Mouse (Mus musculus) ES-E14 (cell line): ENCODE measurements at regions not wholly inside any gene's neighbourhood (a gene's known extent, or its start where the extent isn't known, plus 50 kb on each side); places are given as distances from the start of the nearest gene placed in this dataset.
A peak's percentile ranks its signal among the peaks of the same experiment; 100 is the strongest.

Experiments
- DNase-seq: peaks from one replicate; pipeline ENCODE4 v3.0.0-alpha.2; 2013; ENCODE audit warnings: low read depth, low spot score
- H3K27ac ChIP-seq: 2 replicates; pipeline ENCODE4 v1.5.1; 2012; ENCODE audit warnings: low read depth, mild to moderate bottlenecking, low read length, moderate library complexity, mixed read lengths; ENCODE audit not compliant: poor library complexity, insufficient read depth, severe bottlenecking
- H3K36me3 ChIP-seq: 2 replicates; pipeline ENCODE4 v1.6.1; 2012; ENCODE audit warnings: mild to moderate bottlenecking, low read length, moderate library complexity, mixed read lengths; ENCODE audit not compliant: control insufficient read depth, poor library complexity, insufficient read depth, severe bottlenecking
- H3K4me1 ChIP-seq, 2 experiments: fragments of 150-350 bp in 1 of 2; sonication (generic) in 1 of 2; 2 replicates each; pipeline ENCODE4 v1.6.1; 2012; ENCODE audit warnings: low read length in 2 of 2, mild to moderate bottlenecking in 1 of 2, mixed read lengths in 1 of 2; ENCODE audit not compliant: control insufficient read depth in 2 of 2, insufficient read depth in 2 of 2, poor library complexity in 1 of 2
- H3K4me3 ChIP-seq, 2 experiments: fragments of 150-350 bp in 1 of 2; sonication (generic) in 1 of 2; 2 replicates each; pipeline ENCODE4 v1.5.1; 2012; ENCODE audit warnings: low read length in 2 of 2, low read depth in 1 of 2, mild to moderate bottlenecking in 1 of 2, mixed read lengths in 1 of 2; ENCODE audit not compliant: insufficient read depth in 1 of 2, poor library complexity in 1 of 2, severe bottlenecking in 1 of 2
- H3K9ac ChIP-seq: 2 replicates; pipeline ENCODE4 v1.6.1; 2012; ENCODE audit warnings: low read depth, mild to moderate bottlenecking, low read length, mixed read lengths; ENCODE audit not compliant: poor library complexity, insufficient read depth, severe bottlenecking
- H3K9me3 ChIP-seq: fragments of 150-350 bp; sonication (generic); 2 replicates; pipeline ENCODE4 v1.6.1; 2012; ENCODE audit warnings: low read depth, mild to moderate bottlenecking, low read length; ENCODE audit not compliant: control insufficient read depth, insufficient read depth
- CHD2 ChIP-seq: IDR thresholded peaks from 2 replicates; pipeline ENCODE4 v1.6.1; 2014; ENCODE audit warnings: mild to moderate bottlenecking, low read depth, low read length, inconsistent platforms
- HCFC1 ChIP-seq: IDR thresholded peaks from 2 replicates; pipeline ENCODE4 v1.6.1; 2012; ENCODE audit warnings: low read length, inconsistent platforms, borderline replicate concordance; ENCODE audit not compliant: insufficient read depth
- MAFK ChIP-seq: IDR thresholded peaks from 2 replicates; pipeline ENCODE4 v1.6.1; 2014; ENCODE audit warnings: mild to moderate bottlenecking, low read depth, low read length, inconsistent platforms; ENCODE audit not compliant: insufficient read depth
- ZC3H11A ChIP-seq: IDR thresholded peaks from 2 replicates; pipeline ENCODE4 v1.6.1; 2012; ENCODE audit warnings: low read depth, mild to moderate bottlenecking, inconsistent platforms, low read length, borderline replicate concordance
- ZNF384 ChIP-seq: IDR thresholded peaks from 2 replicates; pipeline ENCODE4 v1.6.1; 2012; ENCODE audit warnings: low read depth, low read length, inconsistent platforms
- in situ Hi-C, 2 experiments: fragments of 600-800 bp; cut with MboI; formaldehyde crosslinking; loops; one replicate each; pipeline ENCODE4 v1.15.1; 2025; ENCODE audit warnings: low sequenced_read_pairs in 2 of 2, inconsistent platforms in 1 of 2; ENCODE audit not compliant: unreplicated experiment in 2 of 2

DNA sequence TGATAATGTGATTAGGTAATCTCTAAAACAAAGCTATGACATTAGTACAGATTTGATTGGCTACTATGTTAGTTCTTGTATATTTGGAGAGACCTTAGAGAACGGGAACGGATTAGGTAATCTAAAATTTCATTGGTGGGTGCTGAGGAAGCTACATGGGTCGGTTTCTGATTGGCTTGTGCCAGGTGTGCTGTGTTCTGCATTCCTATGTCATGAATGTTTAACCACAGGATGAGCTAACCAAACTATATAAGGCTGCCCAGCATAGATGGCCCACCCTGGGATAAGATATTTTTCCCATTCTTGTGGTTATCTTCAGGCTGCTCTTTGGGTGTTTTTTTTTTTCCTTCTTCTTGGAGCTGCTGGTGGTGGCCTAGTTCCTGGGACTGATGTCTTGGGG is 91.4 kb downstream of the Nabp1 start:
- no peak for TF ChIP-seq CHD2
- no peak for TF ChIP-seq MAFK
- TF ChIP-seq ZNF384: no peak
- TF ChIP-seq ZC3H11A: no peak
- no peak for TF ChIP-seq HCFC1
- Histone ChIP-seq H3K4me1 (no peaks in the 10 kb centered on the region), H3K9me3 (no peaks in the 10 kb centered on the region), H3K36me3 (no peaks in the 10 kb centered on the region), H3K27ac (no peak overlapping the region), H3K9ac (no peak overlapping the region), H3K4me3 (no peak overlapping the region)
- in situ Hi-C loops: no loop called here
- DNase-seq: no peak

DNA sequence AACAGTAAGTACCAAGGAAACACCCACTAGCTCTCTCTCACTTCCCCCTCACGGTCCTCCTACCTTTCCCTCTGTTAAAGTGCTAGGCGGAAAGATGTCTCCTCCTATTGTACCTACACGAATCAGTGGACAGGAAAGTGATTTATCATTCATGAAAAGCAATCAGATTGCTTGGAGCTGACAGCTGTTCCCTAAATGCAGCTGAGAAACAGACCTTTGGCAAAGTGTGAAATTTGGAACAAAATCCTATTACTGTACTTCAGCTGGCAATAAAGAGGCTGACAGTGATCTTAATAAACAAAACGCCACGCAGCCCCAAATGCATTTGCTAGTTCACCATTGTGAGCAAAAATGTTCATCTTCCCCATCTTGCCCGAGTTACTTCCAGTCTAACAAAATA is 94.2 kb downstream of the Nabp1 start:
- Histone ChIP-seq H3K4me1 (no peaks in the 10 kb centered on the region), H3K27ac (no peak overlapping the region), H3K9me3 (no peaks in the 10 kb centered on the region), H3K4me3 (no peak overlapping the region), H3K36me3 (no peaks in the 10 kb centered on the region), H3K9ac (no peak overlapping the region)
- in situ Hi-C loops: no loop called here
- no peak for TF ChIP-seq CHD2
- DNase-seq: no peak

DNA sequence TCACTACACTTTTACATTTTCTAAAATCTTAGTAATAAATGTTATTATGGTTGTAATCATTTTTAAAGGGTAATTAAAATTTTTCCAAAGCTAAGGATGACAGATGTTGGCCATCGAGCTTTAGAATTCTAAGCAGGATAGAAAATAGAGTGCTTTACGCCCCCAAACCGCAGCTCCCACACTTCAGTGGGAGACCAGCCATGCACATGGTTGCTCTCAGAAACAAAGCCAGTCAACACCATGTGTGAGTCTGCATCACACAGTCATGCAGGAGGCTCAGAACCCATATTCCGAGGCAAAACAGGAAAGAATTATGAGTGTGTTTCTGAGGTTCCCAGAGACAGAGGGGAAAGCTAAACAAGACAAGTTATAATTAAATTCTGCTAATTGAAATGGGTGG is 91.3 kb downstream of the Cavin2 start:
- in situ Hi-C loops: no loop called here
- Histone ChIP-seq H3K4me1 (no peaks in the 10 kb centered on the region), H3K9ac (no peak overlapping the region), H3K27ac (no peak overlapping the region), H3K36me3 (no peaks in the 10 kb centered on the region), H3K9me3 (no peaks in the 10 kb centered on the region), H3K4me3 (no peak overlapping the region)
- TF ChIP-seq CHD2 (no peak), ZNF384 (no peak)
- DNase-seq: no peak

DNA sequence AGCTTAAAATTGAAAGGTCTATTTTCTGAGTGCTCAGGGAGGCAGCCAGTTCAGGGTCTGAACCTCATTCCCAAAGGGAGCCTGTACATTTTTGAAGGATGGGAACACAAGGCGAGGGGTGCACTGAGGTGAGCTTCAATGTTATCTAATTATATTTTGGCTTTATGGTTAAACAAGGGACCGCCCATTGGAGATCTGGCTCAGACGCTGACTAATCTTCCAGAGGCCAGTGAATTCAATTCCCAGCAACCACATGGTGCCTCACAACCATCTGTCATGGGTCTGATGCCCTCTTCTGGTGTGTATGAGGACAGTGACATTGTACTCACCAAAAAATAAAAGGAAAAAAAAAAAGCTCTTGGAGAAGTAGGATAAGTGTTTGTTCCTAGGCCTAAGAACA is 78.7 kb downstream of the Cavin2 start:
- Histone ChIP-seq H3K4me1 (no peaks in the 10 kb centered on the region; a peak in 1 of 4 replicates), H3K4me3 (no peak overlapping the region), H3K9me3 (no peaks in the 10 kb centered on the region), H3K27ac (no peak overlapping the region), H3K9ac (no peak overlapping the region), H3K36me3 (no peaks in the 10 kb centered on the region)
- 0 out of 2 replicates have a peak, but pooled peaks have one; percentile 5 for TF ChIP-seq ZNF384
- no peak for TF ChIP-seq MAFK
- in situ Hi-C loops: no loop called here
- no peak for DNase-seq

DNA sequence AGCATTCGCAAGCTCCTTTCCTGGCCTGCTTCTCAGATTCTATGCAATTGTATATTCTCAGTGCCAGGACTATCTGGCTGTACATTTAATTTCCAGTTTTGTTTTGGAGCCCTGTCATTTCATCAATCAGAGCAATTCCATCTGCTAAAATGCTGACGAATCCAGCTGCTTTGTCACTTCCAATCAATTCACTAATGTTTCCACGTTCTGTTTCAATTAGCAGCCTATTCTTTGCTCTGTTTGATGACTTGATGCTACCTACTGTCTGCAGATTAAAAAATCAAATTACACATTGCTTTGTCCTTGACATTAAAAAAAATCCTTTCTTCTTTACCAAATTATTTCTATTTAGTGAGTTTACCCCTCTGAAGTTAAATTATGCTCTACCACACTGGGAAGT is 71.2 kb downstream of the Cavin2 start:
- H3K27ac ChIP-seq: no peak overlapping the region
- no peak for TF ChIP-seq ZC3H11A
- no peak for TF ChIP-seq HCFC1
- no peak for TF ChIP-seq CHD2
- TF ChIP-seq MAFK: no peak
- no peak for TF ChIP-seq ZNF384
- H3K4me1 ChIP-seq: no peaks in the 10 kb centered on the region
- DNase-seq: no peak
- H3K9ac ChIP-seq: no peak overlapping the region
- in situ Hi-C loops: no loop called here
- no peaks in the 10 kb centered on the region for H3K36me3 ChIP-seq
- H3K4me3 ChIP-seq: no peak overlapping the region
- no peaks in the 10 kb centered on the region for H3K9me3 ChIP-seq
